Mouse (Mus musculus) cerebellum, adult 11 months (tissue): ENCODE results near the gene Olfr1155.

Experiments
- DNase-seq: peaks from one replicate; pipeline ENCODE4 v3.0.0; 2022

Olfr1155 gene

GRCm38 (mm10) chr2:87945037-87945436 lies at the start of gene Olfr1155:
Gene Olfr1155 (minus strand): TSS chr2:87945137.
- DNase-seq, result no peak

- DNase-seq, result no peak
These were observed 44.9 kb upstream of the Olfr1155 start, which contains the start of gene Olfr1158 for GRCm38 (mm10) chr2:87989813-87990212. Gene Olfr1158 (plus strand): TSS chr2:87990113.

GRCm38 (mm10) chr2:87974563-87974962 lies 29.6 kb upstream of the Olfr1155 start, which contains the start of gene Olfr74:
Gene Olfr74 (minus strand): TSS chr2:87974663.
- DNase-seq, result no peak

- no peak for DNase-seq
These were observed 23.3 kb upstream of the Olfr1155 start, which contains the start of gene Olfr1157 for GRCm38 (mm10) chr2:87968199-87968598. Gene Olfr1157 (minus strand): TSS chr2:87968299.

DNA sequence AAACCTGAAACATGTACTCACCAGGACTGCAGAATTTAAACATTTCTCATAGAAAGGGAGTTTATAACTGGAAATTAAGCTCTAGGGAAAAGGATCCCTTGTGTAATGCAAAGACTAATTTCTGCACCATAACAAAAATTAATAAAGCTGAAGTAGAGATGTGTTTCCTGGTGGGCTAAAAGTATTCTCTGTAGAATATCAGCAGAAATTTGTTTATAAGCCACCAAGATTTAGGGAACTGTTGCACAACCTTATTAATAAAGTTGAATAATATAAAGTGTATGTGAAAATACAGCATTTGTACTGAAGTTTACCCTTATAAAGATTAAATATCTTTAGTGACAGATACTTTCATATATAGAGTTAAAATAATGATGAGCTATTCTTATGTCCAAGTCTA lies 8.1 kb upstream of the Olfr1155 start, which contains the start of gene Olfr1156:
Olfr1156 (minus strand) TSS at position 101 of the 400 bp plus-strand sequence.
- no peak for DNase-seq

- no peak for DNase-seq
These were observed 39.9 kb downstream of the Olfr1155 start, which contains the start of gene Olfr1154 for GRCm38 (mm10) chr2:87905066-87905465. Gene Olfr1154 (minus strand): TSS chr2:87905166.

GRCm38 (mm10) chr2:87894662-87895061 lies 50.3 kb downstream of the Olfr1155 start, which contains the start of gene Olfr1153:
Gene Olfr1153 (plus strand): TSS chr2:87894962.
- no peak for DNase-seq
